Mouse (Mus musculus): ENCODE data around the gene Nkx2-5. TPM values are rescaled to one million over a fixed set of nuclear protein-coding genes. Genes with fewer than 3 reads are reported as not detected.

The Nkx2-5 gene
- polyA plus RNA-seq, 1 experiment = not detected

GRCm38 (mm10) chr17:26865156-26865555 is 20.3 kb upstream of the Nkx2-5 start:
- no peaks in the 10 kb centered on the region; the same call in 1 of the 2 replicates for H3K27me3 ChIP-seq (ENCODE audit: control insufficient read depth, insufficient read depth, low read length)
- TF ChIP-seq CTCF (IDR thresholded peaks at IDR 0.05; ENCODE audit: borderline replicate concordance, insufficient read depth, low read depth, low read length) (no peak), POLR2A (IDR thresholded peaks at IDR 0.05; ENCODE audit: borderline replicate concordance, insufficient read depth, low read length) (no peak)
- 51% methylated on average over 6 of the region's 6 CpGs for WGBS
- no peak overlapping the region for H3K27ac ChIP-seq (ENCODE audit: insufficient read depth, low read length)
- no peaks in the 10 kb centered on the region for H3K4me1 ChIP-seq (ENCODE audit: control insufficient read depth, insufficient read depth, low read length)
- no peak overlapping the region for H3K4me3 ChIP-seq (replicated peaks; ENCODE audit: insufficient read depth, low read depth, low read length)
- no peak for DNase-seq

GRCm38 (mm10) chr17:26864343-26864742 is 19.5 kb upstream of the Nkx2-5 start:
- Histone ChIP-seq H3K27me3 (ENCODE audit: control insufficient read depth, insufficient read depth, low read length) (no peaks in the 10 kb centered on the region; the same call in 1 of the 2 replicates), H3K27ac (ENCODE audit: insufficient read depth, low read length) (no peak overlapping the region), H3K4me1 (ENCODE audit: control insufficient read depth, insufficient read depth, low read length) (no peaks in the 10 kb centered on the region), H3K4me3 (replicated peaks; ENCODE audit: insufficient read depth, low read depth, low read length) (no peak overlapping the region)
- TF ChIP-seq CTCF (IDR thresholded peaks at IDR 0.05; ENCODE audit: borderline replicate concordance, insufficient read depth, low read depth, low read length) (no peak), POLR2A (IDR thresholded peaks at IDR 0.05; ENCODE audit: borderline replicate concordance, insufficient read depth, low read length) (no peak)
- WGBS = 71% methylated on average over 5 of the region's 5 CpGs
- DNase-seq = no peak

GRCm38 (mm10) chr17:26861793-26862192 is 17.0 kb upstream of the Nkx2-5 start:
- Histone ChIP-seq H3K27me3 (ENCODE audit: control insufficient read depth, insufficient read depth, low read length) (no peaks in the 10 kb centered on the region; the same call in 1 of the 2 replicates), H3K27ac (ENCODE audit: insufficient read depth, low read length) (no peak overlapping the region), H3K4me3 (replicated peaks; ENCODE audit: insufficient read depth, low read depth, low read length) (no peak overlapping the region), H3K4me1 (ENCODE audit: control insufficient read depth, insufficient read depth, low read length) (no peaks in the 10 kb centered on the region)
- no peak for TF ChIP-seq CTCF (IDR thresholded peaks at IDR 0.05; ENCODE audit: borderline replicate concordance, insufficient read depth, low read depth, low read length)
- TF ChIP-seq POLR2A (IDR thresholded peaks at IDR 0.05; ENCODE audit: borderline replicate concordance, insufficient read depth, low read length) = no peak
- no peak for DNase-seq
- WGBS = 63% methylated on average over 4 of the region's 4 CpGs

GRCm38 (mm10) chr17:26861383-26861782 is 16.6 kb upstream of the Nkx2-5 start:
- WGBS = 10% methylated on average over 6 of the region's 6 CpGs
- Histone ChIP-seq H3K27ac (ENCODE audit: insufficient read depth, low read length) (no peak overlapping the region), H3K27me3 (ENCODE audit: control insufficient read depth, insufficient read depth, low read length) (no peaks in the 10 kb centered on the region; the same call in 1 of the 2 replicates), H3K4me1 (ENCODE audit: control insufficient read depth, insufficient read depth, low read length) (no peaks in the 10 kb centered on the region), H3K4me3 (replicated peaks; ENCODE audit: insufficient read depth, low read depth, low read length) (no peak overlapping the region)
- TF ChIP-seq CTCF (IDR thresholded peaks at IDR 0.05; ENCODE audit: borderline replicate concordance, insufficient read depth, low read depth, low read length) (no peak), POLR2A (IDR thresholded peaks at IDR 0.05; ENCODE audit: borderline replicate concordance, insufficient read depth, low read length) (no peak)
- DNase-seq = no peak

GRCm38 (mm10) chr17:26860906-26861305 is 16.1 kb upstream of the Nkx2-5 start:
- peaks cover under 1% of the 10 kb centered on the region; the same call in 1 of the 2 replicates for H3K27me3 ChIP-seq (ENCODE audit: control insufficient read depth, insufficient read depth, low read length)
- WGBS = 50% methylated on average over 4 of the region's 4 CpGs
- no peak for DNase-seq
- no peak overlapping the region for H3K27ac ChIP-seq (ENCODE audit: insufficient read depth, low read length)
- no peaks in the 10 kb centered on the region for H3K4me1 ChIP-seq (ENCODE audit: control insufficient read depth, insufficient read depth, low read length)
- H3K4me3 ChIP-seq (replicated peaks; ENCODE audit: insufficient read depth, low read depth, low read length) = no peak overlapping the region
- no peak for TF ChIP-seq CTCF (IDR thresholded peaks at IDR 0.05; ENCODE audit: borderline replicate concordance, insufficient read depth, low read depth, low read length)
- no peak for TF ChIP-seq POLR2A (IDR thresholded peaks at IDR 0.05; ENCODE audit: borderline replicate concordance, insufficient read depth, low read length)

GRCm38 (mm10) chr17:26852262-26852661 is 7.5 kb upstream of the Nkx2-5 start:
- H3K27me3 ChIP-seq (ENCODE audit: control insufficient read depth, insufficient read depth, low read length) = peaks cover 12% of the 10 kb centered on the region; the same call in 1 of the 2 replicates
- no peaks in the 10 kb centered on the region for H3K4me1 ChIP-seq (ENCODE audit: control insufficient read depth, insufficient read depth, low read length)
- DNase-seq = no peak
- TF ChIP-seq POLR2A (IDR thresholded peaks at IDR 0.05; ENCODE audit: borderline replicate concordance, insufficient read depth, low read length) = no peak
- no peak for TF ChIP-seq CTCF (IDR thresholded peaks at IDR 0.05; ENCODE audit: borderline replicate concordance, insufficient read depth, low read depth, low read length)
- no peak overlapping the region for H3K4me3 ChIP-seq (replicated peaks; ENCODE audit: insufficient read depth, low read depth, low read length)
- H3K27ac ChIP-seq (ENCODE audit: insufficient read depth, low read length) = no peak overlapping the region
- WGBS = 21% methylated on average over 4 of the region's 4 CpGs

- WGBS = 19% methylated on average over 8 of the region's 8 CpGs
- DNase-seq = no peak
- no peak for TF ChIP-seq POLR2A (IDR thresholded peaks at IDR 0.05; ENCODE audit: borderline replicate concordance, insufficient read depth, low read length)
- no peak for TF ChIP-seq CTCF (IDR thresholded peaks at IDR 0.05; ENCODE audit: borderline replicate concordance, insufficient read depth, low read depth, low read length)
- no peak overlapping the region for H3K27ac ChIP-seq (ENCODE audit: insufficient read depth, low read length)
- peaks cover 14% of the 10 kb centered on the region; the same call in 1 of the 2 replicates for H3K27me3 ChIP-seq (ENCODE audit: control insufficient read depth, insufficient read depth, low read length)
- no peaks in the 10 kb centered on the region for H3K4me1 ChIP-seq (ENCODE audit: control insufficient read depth, insufficient read depth, low read length)
- H3K4me3 ChIP-seq (replicated peaks; ENCODE audit: insufficient read depth, low read depth, low read length) = no peak overlapping the region
Observed at GRCm38 (mm10) chr17:26851136-26851460, 6.3 kb upstream of the Nkx2-5 start.

- H3K4me3 ChIP-seq (replicated peaks; ENCODE audit: insufficient read depth, low read depth, low read length) = no peak overlapping the region
- WGBS = 2% methylated on average over 48 of the region's 48 CpGs
Observed at GRCm38 (mm10) chr17:26850358-26851135, 5.7 kb upstream of the Nkx2-5 start.

More at GRCm38 (mm10) chr17:26850358-26851135, 5.7 kb upstream of the Nkx2-5 start:
- no peak for DNase-seq
- H3K4me1 ChIP-seq (ENCODE audit: control insufficient read depth, insufficient read depth, low read length) = no peaks in the 10 kb centered on the region
- peaks cover 12% of the 10 kb centered on the region; the same call in 1 of the 2 replicates for H3K27me3 ChIP-seq (ENCODE audit: control insufficient read depth, insufficient read depth, low read length)
- TF ChIP-seq CTCF (IDR thresholded peaks at IDR 0.05; ENCODE audit: borderline replicate concordance, insufficient read depth, low read depth, low read length) (no peak), POLR2A (IDR thresholded peaks at IDR 0.05; ENCODE audit: borderline replicate concordance, insufficient read depth, low read length) (no peak)
- no peak overlapping the region for H3K27ac ChIP-seq (ENCODE audit: insufficient read depth, low read length)

Data from cerebellum, adult 2 months (tissue).